Mouse (Mus musculus): ENCODE data around the gene H2-M2. TPM values are rescaled to one million over a fixed set of nuclear protein-coding genes. Genes with fewer than 3 reads are reported as not detected.
"Not testable (repeated sequence)": the region's sequence is repeated elsewhere in the genome, so short reads cannot be mapped to it uniquely, and the experiment has no call there.

Gene H2-M2
- not detected in 2 replicates for polyA plus RNA-seq (2016; fragmentation: Nextera tagmentation; extraction: Ambion mirVana)

- Histone ChIP-seq H3K27ac (no peak within 1 kb of the TSS), H3K4me1 (no peaks in the 10 kb centered on the region), H3K4me3 (no peak within 1 kb of the TSS), H3K36me3 (no peaks in the 10 kb centered on the region), H3K27me3 (ENCODE audit: insufficient read depth, poor library complexity, severe bottlenecking) (no peaks in the 10 kb centered on the region), H3K9me3 (no peaks in the 10 kb centered on the region)
- WGBS: 68% methylated on average over 2 of the region's 2 CpGs
- no peak for DNase-seq (ENCODE audit: low spot score)
Observed at GRCm38 (mm10) chr17:37483452-37483851, at the start of gene H2-M2. H2-M2 (minus strand) TSS chr17:37483552.

- H3K4me1 ChIP-seq; H3K9me3 ChIP-seq; H3K27ac ChIP-seq; H3K36me3 ChIP-seq; DNase-seq (ENCODE audit: low spot score); H3K4me3 ChIP-seq; H3K27me3 ChIP-seq (ENCODE audit: insufficient read depth, poor library complexity, severe bottlenecking): not testable (repeated sequence)
- 55% methylated on average over 1 of the region's 1 CpGs for WGBS
Observed at GRCm38 (mm10) chr17:37525427-37525826, 42.1 kb upstream of the H2-M2 start.

GRCm38 (mm10) chr17:37524612-37525011, 41.3 kb upstream of the H2-M2 start:
- H3K4me3 ChIP-seq; H3K4me1 ChIP-seq; H3K27me3 ChIP-seq (ENCODE audit: insufficient read depth, poor library complexity, severe bottlenecking); DNase-seq (ENCODE audit: low spot score); H3K9me3 ChIP-seq; H3K36me3 ChIP-seq; H3K27ac ChIP-seq: not testable (repeated sequence)

GRCm38 (mm10) chr17:37507730-37508129, 24.4 kb upstream of the H2-M2 start, which contains the start of gene Olfr111:
Olfr111 (plus strand) TSS chr17:37508030.
- Histone ChIP-seq H3K4me1 (no peaks in the 10 kb centered on the region), H3K27me3 (ENCODE audit: insufficient read depth, poor library complexity, severe bottlenecking) (no peaks in the 10 kb centered on the region), H3K9me3 (no peaks in the 10 kb centered on the region), H3K4me3 (no peak within 1 kb of the TSS), H3K27ac (no peak within 1 kb of the TSS), H3K36me3 (no peaks in the 10 kb centered on the region)
- 81% methylated on average over 4 of the region's 4 CpGs for WGBS
- no peak for DNase-seq (ENCODE audit: low spot score)

GRCm38 (mm10) chr17:37491930-37492518, 8.7 kb upstream of the H2-M2 start, which contains the start of gene Olfr110:
Olfr110 (plus strand) TSS chr17:37492468.
- DNase-seq (ENCODE audit: low spot score): no peak
- 38% methylated on average over 1 of the region's 1 CpGs for WGBS
- no peaks in the 10 kb centered on the region for H3K4me1 ChIP-seq

GRCm38 (mm10) chr17:37458616-37459015, 24.7 kb downstream of the H2-M2 start, which contains the start of gene Olfr109:
Olfr109 (plus strand) TSS chr17:37458916.
- H3K4me3 ChIP-seq: no peak within 1 kb of the TSS
- DNase-seq (ENCODE audit: low spot score): no peak
- no peaks in the 10 kb centered on the region for H3K27me3 ChIP-seq (ENCODE audit: insufficient read depth, poor library complexity, severe bottlenecking)
- no peaks in the 10 kb centered on the region for H3K9me3 ChIP-seq
- no peak within 1 kb of the TSS for H3K27ac ChIP-seq
- H3K36me3 ChIP-seq: no peaks in the 10 kb centered on the region
- 82% methylated on average over 1 of the region's 1 CpGs for WGBS
- H3K4me1 ChIP-seq: no peaks in the 10 kb centered on the region

More at GRCm38 (mm10) chr17:37491930-37492518, 8.7 kb upstream of the H2-M2 start, which contains the start of gene Olfr110:
- Histone ChIP-seq H3K36me3 (no peaks in the 10 kb centered on the region), H3K4me3 (no peak within 1 kb of the TSS), H3K9me3 (no peaks in the 10 kb centered on the region), H3K27me3 (ENCODE audit: insufficient read depth, poor library complexity, severe bottlenecking) (no peaks in the 10 kb centered on the region), H3K27ac (no peak within 1 kb of the TSS)

GRCm38 (mm10) chr17:37445180-37445579, 38.2 kb downstream of the H2-M2 start, which contains the start of gene Olfr108:
Olfr108 (plus strand) TSS chr17:37445480.
- H3K27me3 ChIP-seq (ENCODE audit: insufficient read depth, poor library complexity, severe bottlenecking): no peaks in the 10 kb centered on the region
- 95% methylated on average over 1 of the region's 1 CpGs for WGBS
- H3K36me3 ChIP-seq: no peaks in the 10 kb centered on the region
- no peak within 1 kb of the TSS for H3K4me3 ChIP-seq
- no peaks in the 10 kb centered on the region for H3K4me1 ChIP-seq
- DNase-seq (ENCODE audit: low spot score): no peak
- no peak within 1 kb of the TSS for H3K27ac ChIP-seq
- H3K9me3 ChIP-seq: no peaks in the 10 kb centered on the region

Other genes with a start within 250 kb of the H2-M2 start
- gene Olfr97, start 246.2 kb downstream of the H2-M2 start, polyA plus RNA-seq (2016; fragmentation: Nextera tagmentation; extraction: Ambion mirVana): not detected in 2 replicates
- gene Olfr98, start 219.8 kb downstream of the H2-M2 start, polyA plus RNA-seq (2016; fragmentation: Nextera tagmentation; extraction: Ambion mirVana): not detected in 2 replicates
- 1.00 and 1.7 TPM in 2 replicates for gene H2-M3, start 213.3 kb downstream of the H2-M2 start, polyA plus RNA-seq (2016; fragmentation: Nextera tagmentation; extraction: Ambion mirVana)
- 0.09 TPM in 1 of 2 replicates, not detected in the other for gene Olfr99, start 200.1 kb downstream of the H2-M2 start, polyA plus RNA-seq (2016; fragmentation: Nextera tagmentation; extraction: Ambion mirVana)
- gene Olfr101, start 179.2 kb downstream of the H2-M2 start, polyA plus RNA-seq (2016; fragmentation: Nextera tagmentation; extraction: Ambion mirVana): not detected in 2 replicates
- not detected in 2 replicates for gene Olfr102, start 166.5 kb downstream of the H2-M2 start, polyA plus RNA-seq (2016; fragmentation: Nextera tagmentation; extraction: Ambion mirVana)
- gene Olfr103, start 143.9 kb downstream of the H2-M2 start, polyA plus RNA-seq (2016; fragmentation: Nextera tagmentation; extraction: Ambion mirVana): not detected in 2 replicates
- gene Olfr104-ps, start 124.0 kb downstream of the H2-M2 start, polyA plus RNA-seq (2016; fragmentation: Nextera tagmentation; extraction: Ambion mirVana): not detected in 2 replicates
- gene Olfr105-ps, start 104.5 kb downstream of the H2-M2 start, polyA plus RNA-seq (2016; fragmentation: Nextera tagmentation; extraction: Ambion mirVana): not detected in 2 replicates
- gene Olfr106-ps, start 93.2 kb downstream of the H2-M2 start, polyA plus RNA-seq (2016; fragmentation: Nextera tagmentation; extraction: Ambion mirVana): not detected in 2 replicates
- gene Olfr107, start 84.3 kb downstream of the H2-M2 start, polyA plus RNA-seq (2016; fragmentation: Nextera tagmentation; extraction: Ambion mirVana): not detected in 2 replicates
- gene Olfr108, start 38.1 kb downstream of the H2-M2 start, polyA plus RNA-seq (2016; fragmentation: Nextera tagmentation; extraction: Ambion mirVana): not detected in 2 replicates
- gene Olfr109, start 24.6 kb downstream of the H2-M2 start, polyA plus RNA-seq (2016; fragmentation: Nextera tagmentation; extraction: Ambion mirVana): not detected in 2 replicates
- not detected in 2 replicates for gene Olfr110, start 8.9 kb upstream of the H2-M2 start, polyA plus RNA-seq (2016; fragmentation: Nextera tagmentation; extraction: Ambion mirVana)
- not detected in 2 replicates for gene Olfr111, start 24.5 kb upstream of the H2-M2 start, polyA plus RNA-seq (2016; fragmentation: Nextera tagmentation; extraction: Ambion mirVana)
- not detected in 2 replicates for gene Olfr112, start 85.9 kb upstream of the H2-M2 start, polyA plus RNA-seq (2016; fragmentation: Nextera tagmentation; extraction: Ambion mirVana)
- gene Olfr113, start 94.1 kb upstream of the H2-M2 start, polyA plus RNA-seq (2016; fragmentation: Nextera tagmentation; extraction: Ambion mirVana): not detected in 2 replicates
- gene Olfr114, start 109.2 kb upstream of the H2-M2 start, polyA plus RNA-seq (2016; fragmentation: Nextera tagmentation; extraction: Ambion mirVana): not detected in 2 replicates
- not detected in 2 replicates for gene Olfr115, start 143.6 kb upstream of the H2-M2 start, polyA plus RNA-seq (2016; fragmentation: Nextera tagmentation; extraction: Ambion mirVana)
- gene Olfr116, start 143.6 kb upstream of the H2-M2 start, polyA plus RNA-seq (2016; fragmentation: Nextera tagmentation; extraction: Ambion mirVana): not detected in 2 replicates
- gene Olfr117, start 180.2 kb upstream of the H2-M2 start, polyA plus RNA-seq (2016; fragmentation: Nextera tagmentation; extraction: Ambion mirVana): not detected in 2 replicates
- gene Olfr118, start 183.4 kb upstream of the H2-M2 start, polyA plus RNA-seq (2016; fragmentation: Nextera tagmentation; extraction: Ambion mirVana): not detected in 2 replicates
- gene Olfr119, start 213.0 kb upstream of the H2-M2 start, polyA plus RNA-seq (2016; fragmentation: Nextera tagmentation; extraction: Ambion mirVana): not detected in 2 replicates
- not detected in 2 replicates for gene Olfr120, start 238.3 kb upstream of the H2-M2 start, polyA plus RNA-seq (2016; fragmentation: Nextera tagmentation; extraction: Ambion mirVana)

All from heart, embryonic 10.5 days (tissue).